Mouse (Mus musculus) stomach, embryonic 16.5 days (tissue): ENCODE measurements around the gene Haus7. TPM values are rescaled to one million over a fixed set of nuclear protein-coding genes. Genes with fewer than 3 reads are reported as not detected.

Experiments used
- ATAC-seq: fragments of 200-750 bp; cut with Nextera tagmentation; 2 replicates; pipeline ENCODE4 v1.8.0; 2017; ENCODE audit warnings: moderate number of reproducible peaks, moderate TSS enrichment; ENCODE audit not compliant: insufficient read depth, low FRiP score
- H3K27ac ChIP-seq: fragments of 300-500 bp; sonication (generic); 2 replicates; pipeline ENCODE4 v1.5.1; 2014; ENCODE audit warnings: low read length
- H3K27me3 ChIP-seq: fragments of 300-500 bp; sonication (generic); 2 replicates; pipeline ENCODE4 v1.6.1; 2014; ENCODE audit warnings: low read length, control low read depth, mixed read lengths; ENCODE audit not compliant: control insufficient read depth, insufficient read depth
- H3K36me3 ChIP-seq: fragments of 300-500 bp; sonication (generic); 2 replicates; pipeline ENCODE4 v1.6.1; 2014; ENCODE audit warnings: low read length; ENCODE audit not compliant: control insufficient read depth, insufficient read depth
- H3K4me1 ChIP-seq: fragments of 300-500 bp; sonication (generic); 2 replicates; pipeline ENCODE4 v1.6.1; 2014; ENCODE audit warnings: low read length, control low read depth, mixed read lengths; ENCODE audit not compliant: control insufficient read depth, insufficient read depth
- H3K4me2 ChIP-seq: fragments of 300-500 bp; sonication (generic); 2 replicates; pipeline ENCODE4 v1.6.1; 2014; ENCODE audit warnings: low read depth, low read length, mixed read lengths
- H3K4me3 ChIP-seq: fragments of 300-500 bp; sonication (generic); replicated peaks from 2 replicates; pipeline ENCODE4 v1.5.1; 2014; ENCODE audit warnings: mild to moderate bottlenecking, low read length
- H3K9ac ChIP-seq: fragments of 300-500 bp; sonication (generic); 2 replicates; pipeline ENCODE4 v1.6.1; 2014; ENCODE audit warnings: low read length
- H3K9me3 ChIP-seq: fragments of 300-500 bp; sonication (generic); replicated peaks from 2 replicates; pipeline ENCODE4 v1.6.1; 2016; ENCODE audit warnings: low read length, control low read depth; ENCODE audit not compliant: control insufficient read depth
- WGBS: fragments of 180-500 bp; shearing (Covaris S2); extraction: QIAGEN DNeasy Blood & Tissue Kit; methylation state at CpG from one replicate; pipeline ENCODE4 v1.1.7; 2014; 5-methylcytosine and 5-hydroxymethylcytosine counted together
- polyA plus RNA-seq: library from polyadenylated mRNA; unstranded; fragments of >200 nt; fragmentation: Nextera tagmentation; extraction: Ambion mirVana; gene quantifications from 2 replicates; pipeline ENCODE4 v1.2.1, GENCODE M21; 2015

Gene Haus7
- polyA plus RNA-seq, 1 experiment from 2014 or later, result 49.6 TPM

DNA sequence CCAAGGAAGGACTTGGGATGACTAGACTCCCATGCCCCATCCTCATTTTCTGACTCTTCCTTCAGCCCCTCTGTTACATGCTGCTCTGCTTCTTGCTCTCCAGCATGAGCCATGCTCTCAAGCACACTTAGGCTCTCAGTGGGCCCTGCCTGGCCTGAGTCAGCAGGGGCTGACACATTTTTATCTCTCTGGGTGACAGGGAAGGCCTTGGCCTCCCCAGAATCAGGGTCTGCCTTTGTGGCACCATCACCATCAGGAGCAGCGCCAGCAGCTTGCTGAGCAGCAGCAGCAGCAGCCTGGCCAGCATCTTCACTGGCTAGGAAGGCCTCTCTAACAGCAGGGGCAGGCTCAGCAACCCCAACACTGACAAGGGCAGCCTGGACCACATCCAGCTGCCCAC is 62.4 kb downstream of the Haus7 start:
- H3K9me3 ChIP-seq, result no peaks in the 10 kb centered on the region
- H3K27me3 ChIP-seq, result no peaks in the 10 kb centered on the region; the same call in 1 of the 2 replicates
- H3K4me3 ChIP-seq, result no peak overlapping the region
- no peak overlapping the region for H3K9ac ChIP-seq
- no peaks in the 10 kb centered on the region for H3K36me3 ChIP-seq
- 69% methylated on average over 1 of the region's 1 CpGs for WGBS
- no peak overlapping the region for H3K27ac ChIP-seq
- ATAC-seq, result no peak
- no peaks in the 10 kb centered on the region for H3K4me1 ChIP-seq
- no peak overlapping the region for H3K4me2 ChIP-seq

DNA sequence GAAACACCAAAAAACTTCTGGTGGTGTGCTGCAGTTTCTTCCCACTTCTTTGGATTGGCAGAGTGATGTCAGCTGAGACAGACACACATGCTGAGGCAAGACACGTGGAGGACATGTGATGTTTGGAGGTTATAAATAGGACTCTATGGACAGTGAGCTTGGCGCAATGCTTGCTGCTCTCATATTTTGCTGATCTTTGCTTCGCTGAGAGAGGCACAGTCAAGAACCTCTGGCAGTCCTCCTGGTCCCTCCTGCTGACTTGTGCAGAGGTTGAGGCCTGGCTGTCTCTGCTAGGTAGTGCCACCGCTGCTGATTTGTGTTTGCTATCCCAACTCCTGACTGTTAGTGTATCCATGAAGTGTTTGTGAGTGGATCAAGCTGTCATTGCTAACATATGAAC is 67.4 kb downstream of the Haus7 start:
- Histone ChIP-seq H3K36me3 (no peaks in the 10 kb centered on the region), H3K27ac (no peak overlapping the region), H3K4me1 (no peaks in the 10 kb centered on the region), H3K9me3 (no peaks in the 10 kb centered on the region), H3K4me2 (no peak overlapping the region), H3K27me3 (no peaks in the 10 kb centered on the region; the same call in 1 of the 2 replicates), H3K9ac (no peak overlapping the region), H3K4me3 (no peak overlapping the region)
- 75% methylated on average over 4 of the region's 4 CpGs for WGBS
- ATAC-seq, result no peak

Other genes starting within 250 kb of the Haus7 start
- 0.90 and 1.8 TPM in 2 replicates for gene Xlr4b, start 244.7 kb downstream of the Haus7 start, polyA plus RNA-seq
- 12.8 and 14.7 TPM in 2 replicates for gene F8a, start 230.8 kb downstream of the Haus7 start, polyA plus RNA-seq
- 0.67 and 0.93 TPM in 2 replicates for gene Xlr4c, start 215.9 kb downstream of the Haus7 start, polyA plus RNA-seq
- gene Xlr3c, start 193.7 kb downstream of the Haus7 start, polyA plus RNA-seq, result not detected in 2 replicates
- gene Xlr5a, start 166.1 kb downstream of the Haus7 start, polyA plus RNA-seq, result 0.12 and 0.31 TPM in 2 replicates
- gene Xlr5c, start 166.1 kb downstream of the Haus7 start, polyA plus RNA-seq, result not detected in 2 replicates
- not detected in 2 replicates for gene Gm45015, start 122.2 kb downstream of the Haus7 start, polyA plus RNA-seq
- 13.5 and 14.7 TPM in 2 replicates for gene Zfp275, start 116.4 kb downstream of the Haus7 start, polyA plus RNA-seq
- not detected in 2 replicates for gene Gm18336, start 60.3 kb downstream of the Haus7 start, polyA plus RNA-seq
- 0.11 and 0.30 TPM in 2 replicates for gene Zfp92, start 47.9 kb downstream of the Haus7 start, polyA plus RNA-seq
- gene Trex2, start 23.7 kb downstream of the Haus7 start, polyA plus RNA-seq, result 12.3 and 24.8 TPM in 2 replicates
- 87.2 and 114 TPM in 2 replicates for gene Bgn, start 24.6 kb upstream of the Haus7 start, polyA plus RNA-seq
- 0.26 and 0.59 TPM in 2 replicates for gene Atp2b3, start 44.0 kb upstream of the Haus7 start, polyA plus RNA-seq
- 8.2 and 9.0 TPM in 2 replicates for gene Dusp9, start 180.4 kb upstream of the Haus7 start, polyA plus RNA-seq
- 22.4 and 24.4 TPM in 2 replicates for gene Pnck, start 201.1 kb upstream of the Haus7 start, polyA plus RNA-seq
- gene Slc6a8, start 214.1 kb upstream of the Haus7 start, polyA plus RNA-seq, result 6.7 and 7.1 TPM in 2 replicates